Mouse (Mus musculus) layer of hippocampus, postnatal 14 days (tissue): Measurements from ENCODE around the gene Pgm2l1. TPM values are rescaled to one million over a fixed set of nuclear protein-coding genes. Genes with fewer than 3 reads are reported as not detected.

Experiments used
- DNase-seq, 2 experiments: peaks; one replicate each; pipeline ENCODE4 v3.0.0; 2021 to 2022; ENCODE audit warnings: low spot score in 2 of 2, mixed read lengths in 1 of 2
- long read RNA-seq, 2 experiments: library from polyadenylated mRNA; stranded (forward); transcript quantifications; one replicate each; pipeline ENCODE4 v2.0.0; 2021
- total RNA-seq, 2 experiments: library from RNA; stranded (reverse); gene quantifications; 2 replicates each; pipeline ENCODE4 v1.2.3; 2021

The Pgm2l1 gene
- 100 to 1,000 TPM; 313 to 349 TPM for total RNA-seq
- long read RNA-seq, experiment 1, full-length matches to known transcripts: 1 of 30 reads
- long read RNA-seq, experiment 1, partial matches to known transcripts: 1 of 30 reads
- long read RNA-seq, experiment 1, other reads (novel, unspliced or antisense): 28 of 30 reads
- long read RNA-seq, experiment 2, full-length matches to known transcripts: 4 of 45 reads
- long read RNA-seq, experiment 2, partial matches to known transcripts: 1 of 45 reads
- long read RNA-seq, experiment 2, other reads (novel, unspliced or antisense): 40 of 45 reads

DNA sequence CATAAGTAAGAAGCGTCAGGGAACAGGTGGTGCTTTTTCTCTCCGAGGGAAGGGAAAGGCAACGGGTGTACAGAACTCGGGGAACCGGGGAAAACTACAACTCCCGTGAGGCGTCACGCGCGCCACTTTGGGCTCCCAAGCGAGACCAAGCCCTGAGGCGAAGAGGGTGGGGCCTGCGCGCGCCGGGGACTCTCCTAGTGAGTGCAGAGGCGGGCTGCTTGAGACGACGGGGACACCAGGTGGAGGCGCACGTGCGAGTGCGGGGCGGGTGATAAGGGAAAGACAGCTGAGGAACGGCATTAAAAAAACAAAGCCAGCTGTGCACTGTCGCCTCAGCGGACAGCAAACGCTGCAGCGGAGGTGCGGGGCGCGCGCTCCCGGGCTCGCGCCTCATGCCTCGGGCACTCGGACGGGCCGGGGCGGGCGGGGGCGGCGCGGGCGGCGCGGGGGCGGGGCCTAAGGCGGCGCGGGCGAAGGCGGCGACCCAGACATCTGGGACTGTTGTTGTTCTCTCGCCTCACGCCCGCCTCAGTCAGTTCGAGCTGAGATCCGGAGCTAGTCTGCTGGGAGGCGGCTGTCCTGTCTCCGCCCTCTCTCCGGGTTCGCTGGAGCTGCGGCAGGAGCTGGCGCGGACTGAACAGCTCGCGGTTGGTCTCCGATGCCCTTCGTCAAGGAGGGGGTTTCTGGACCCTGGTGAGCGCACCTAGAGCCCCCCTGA is at the start of gene Pgm2l1:
Gene Pgm2l1 (plus strand): TSS at position 237 of the 718 bp plus-strand sequence.
- DNase-seq: peak; percentile 95 to 96

DNA sequence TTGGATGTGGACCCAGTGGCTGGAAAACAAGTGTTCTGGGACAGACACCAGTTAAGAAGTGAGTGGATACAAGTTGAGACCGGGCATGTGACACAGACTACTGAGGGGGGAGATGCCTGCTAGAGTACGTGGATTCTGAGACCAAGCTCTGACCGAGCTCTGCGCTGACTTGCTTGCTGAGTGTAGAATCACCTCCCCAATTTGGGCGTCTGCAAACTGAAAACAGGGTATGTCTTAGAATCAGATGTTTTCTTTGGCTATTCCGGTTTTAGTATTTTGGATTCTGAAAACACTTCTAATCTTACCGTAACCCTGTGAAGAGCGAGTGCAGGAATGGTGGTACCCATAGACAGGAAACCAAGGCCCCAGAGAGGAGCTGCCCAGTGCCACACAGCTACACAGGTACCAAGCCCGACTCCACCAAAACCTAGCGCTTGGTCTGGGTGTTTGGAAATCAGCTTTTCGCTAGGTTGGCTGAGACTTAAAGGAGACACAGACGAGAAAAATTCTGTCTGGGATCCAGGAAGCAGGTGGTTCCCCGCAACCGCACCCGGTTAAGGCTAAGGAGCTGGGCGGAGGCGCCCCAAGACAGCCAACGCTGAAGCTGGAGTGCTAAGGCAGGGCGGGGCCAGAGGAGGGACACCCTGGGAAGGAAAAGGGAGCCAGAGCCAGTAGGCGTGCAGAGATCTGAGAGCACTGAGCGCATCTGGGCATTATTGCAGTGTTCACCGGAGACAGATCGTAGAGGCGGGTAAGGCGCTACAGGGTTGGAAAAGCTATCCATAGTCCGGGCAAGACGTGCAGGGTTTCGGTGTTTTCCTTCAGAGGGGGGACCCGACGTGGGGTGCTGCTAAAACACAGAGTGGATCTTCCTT is 48.9 kb upstream of the Pgm2l1 start:
- peak in 1 of 2 experiments; percentile 15 for DNase-seq

GRCm38 (mm10) chr7:100178891-100179233 is 48.3 kb upstream of the Pgm2l1 start:
- DNase-seq: no peak

GRCm38 (mm10) chr7:100179394-100179793 is 47.8 kb upstream of the Pgm2l1 start:
- DNase-seq: no peak

DNA sequence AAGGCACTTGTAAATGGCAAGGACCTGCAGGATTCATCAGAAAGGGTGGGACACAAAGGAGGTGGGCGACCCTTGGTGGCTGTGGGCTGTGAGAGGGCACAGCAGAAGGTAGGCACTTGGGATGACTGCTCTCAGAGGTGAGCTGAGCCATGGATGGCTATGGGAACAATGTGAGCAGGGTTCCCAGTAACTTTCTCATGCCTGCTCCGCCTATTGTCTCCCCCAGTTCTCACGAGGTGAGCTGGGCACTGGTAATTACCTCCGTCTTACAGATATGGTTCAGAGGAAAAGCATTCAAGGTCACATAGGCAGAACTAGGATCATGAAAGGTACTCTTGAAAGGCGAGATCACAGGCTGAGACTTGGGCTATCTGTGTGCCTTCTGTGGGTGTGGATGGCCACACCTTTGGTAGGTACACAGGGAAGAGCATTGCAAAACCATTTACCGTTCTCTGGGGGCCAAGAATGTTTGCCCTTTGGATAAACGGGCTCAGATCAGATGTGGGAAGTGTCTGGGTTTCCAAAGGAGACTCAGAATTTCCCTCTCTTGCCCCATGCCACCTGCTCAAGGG is 47.3 kb upstream of the Pgm2l1 start:
- DNase-seq: no peak

- no peak for DNase-seq
These were observed 46.0 kb upstream of the Pgm2l1 start for GRCm38 (mm10) chr7:100181176-100181575.

GRCm38 (mm10) chr7:100181614-100182013 is 45.6 kb upstream of the Pgm2l1 start:
- no peak for DNase-seq

GRCm38 (mm10) chr7:100182388-100182787 is 44.8 kb upstream of the Pgm2l1 start:
- DNase-seq: no peak

DNA sequence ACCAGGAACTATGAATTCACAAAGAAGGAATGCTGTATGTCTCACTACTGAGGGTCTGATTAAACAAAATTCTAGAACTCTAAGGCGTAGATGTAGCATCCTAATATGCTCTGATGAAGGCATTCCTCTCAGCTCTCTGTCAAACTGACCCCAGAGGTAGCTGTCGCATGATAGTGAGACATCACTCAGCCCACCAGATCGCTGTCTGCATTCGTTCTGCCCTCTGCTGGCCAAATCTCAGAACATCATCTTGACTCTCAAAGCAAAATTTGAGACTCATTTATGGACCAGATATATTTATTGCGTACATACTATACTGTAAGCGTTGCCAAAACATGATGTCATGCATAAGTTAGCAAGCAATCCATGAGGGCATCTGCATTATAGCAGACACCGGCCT is 39.6 kb upstream of the Pgm2l1 start:
- DNase-seq: peak; percentile 33 to 46

- DNase-seq: no peak
These were observed 37.0 kb upstream of the Pgm2l1 start for GRCm38 (mm10) chr7:100190167-100190566.

GRCm38 (mm10) chr7:100190778-100191177 is 36.4 kb upstream of the Pgm2l1 start:
- DNase-seq: peak; percentile 53 to 59

GRCm38 (mm10) chr7:100201191-100201590 is 26.0 kb upstream of the Pgm2l1 start:
- no peak for DNase-seq

DNA sequence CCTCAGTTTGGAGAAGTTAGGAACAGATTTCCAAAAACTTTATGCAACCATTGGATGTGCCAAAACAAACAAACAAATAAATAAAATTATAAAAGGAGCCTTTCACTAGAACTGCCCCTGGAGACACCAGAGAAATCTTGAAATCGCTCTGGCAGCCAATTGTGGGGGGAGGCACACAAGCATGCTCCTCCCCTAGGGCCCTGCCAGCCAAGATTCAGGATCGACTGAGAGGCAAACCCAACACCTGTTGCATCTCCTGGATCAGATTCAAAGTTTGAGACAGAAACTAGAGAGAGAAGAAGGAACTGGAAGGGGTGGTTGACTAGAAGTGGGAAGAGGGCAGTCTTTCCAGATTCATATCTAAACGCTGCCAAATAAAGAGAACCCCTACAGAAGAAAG is 23.6 kb upstream of the Pgm2l1 start:
- no peak for DNase-seq

- DNase-seq: no peak
These were observed 22.3 kb upstream of the Pgm2l1 start for GRCm38 (mm10) chr7:100204871-100205270.

- DNase-seq: no peak
These were observed 21.1 kb upstream of the Pgm2l1 start for GRCm38 (mm10) chr7:100206144-100206543.

DNA sequence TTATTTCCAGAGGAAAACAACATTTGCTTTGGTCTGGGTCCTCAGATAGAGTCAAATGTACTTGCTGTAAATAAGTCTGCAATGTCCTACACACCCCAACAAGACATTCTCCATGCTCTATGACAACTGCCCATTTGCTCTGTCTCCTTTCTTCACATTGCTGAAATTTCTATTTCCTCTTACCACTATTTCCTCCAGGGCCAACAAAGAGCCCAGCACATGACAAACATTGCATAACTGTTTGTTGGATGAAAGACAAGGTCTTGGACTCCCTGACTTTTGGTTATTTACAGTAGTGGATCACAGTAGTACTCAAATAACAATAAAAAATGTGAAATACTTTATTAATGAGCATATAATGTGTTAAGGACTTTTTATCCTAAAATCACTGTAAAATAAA is 19.3 kb upstream of the Pgm2l1 start:
- DNase-seq: no peak

GRCm38 (mm10) chr7:100214310-100214709 is 12.9 kb upstream of the Pgm2l1 start:
- no peak for DNase-seq

- no peak for DNase-seq
These were observed 12.0 kb upstream of the Pgm2l1 start for GRCm38 (mm10) chr7:100215116-100215732.

GRCm38 (mm10) chr7:100215976-100216375 is 11.2 kb upstream of the Pgm2l1 start:
- no peak for DNase-seq

GRCm38 (mm10) chr7:100216601-100217565 is 10.3 kb upstream of the Pgm2l1 start:
- no peak for DNase-seq
